Mouse (Mus musculus): ENCODE results near the gene Rbbp4. TPM values are rescaled to one million over a fixed set of nuclear protein-coding genes. Genes with fewer than 3 reads are reported as not detected.

The Rbbp4 gene
- polyA plus RNA-seq, 1 experiment from 2014 or later, result 465 TPM

DNA sequence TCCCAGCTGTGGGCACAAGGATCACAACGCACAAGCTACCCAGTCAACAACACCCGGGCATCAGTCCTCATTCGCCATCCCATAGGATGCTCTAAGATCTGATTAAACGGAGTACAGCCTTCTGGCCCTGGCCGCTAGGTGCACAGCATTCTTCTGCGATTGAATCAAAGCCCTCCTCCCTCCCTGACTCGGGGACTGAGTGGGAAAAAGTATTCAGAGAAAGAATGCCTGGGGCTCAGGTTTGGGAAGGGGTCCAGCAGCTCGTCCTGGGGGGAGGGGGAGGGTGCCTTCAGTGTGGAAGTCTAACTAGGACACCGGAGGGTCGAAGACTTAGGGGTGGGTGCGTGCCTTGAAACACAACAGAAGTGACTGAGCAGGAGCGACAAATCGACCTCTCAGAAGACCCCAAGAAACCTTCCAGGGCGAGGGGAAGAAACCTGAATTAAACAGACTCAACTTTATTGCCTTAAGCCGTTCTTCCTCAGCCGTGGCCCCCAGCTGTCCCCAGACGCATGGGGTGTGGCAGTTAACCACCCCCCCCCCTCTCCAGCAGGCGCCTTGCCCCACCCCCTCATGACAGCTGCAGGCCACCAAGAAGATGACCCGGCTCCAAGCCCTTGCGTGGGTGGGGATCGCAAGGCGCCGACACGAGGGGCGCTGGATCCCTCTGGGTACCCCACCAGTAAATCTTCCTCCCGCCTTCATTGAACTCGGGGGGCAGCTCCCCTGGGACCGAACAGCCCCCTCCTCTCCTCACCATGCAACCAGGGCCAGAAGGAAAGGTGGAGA lies 48.3 kb downstream of the Rbbp4 start:
- Histone ChIP-seq H3K4me3 (peak overlapping the region; percentile 48), H3K9ac (peak overlapping the region; percentile 65), H3K4me1 (peaks cover 15% of the 10 kb centered on the region), H3K36me3 (no peaks in the 10 kb centered on the region), H3K27me3 (peaks cover 16% of the 10 kb centered on the region), H3K4me2 (replicated peaks) (peak overlapping the region; percentile 95), H3K9me3 (replicated peaks) (no peaks in the 10 kb centered on the region), H3K27ac (no peak overlapping the region)
- ATAC-seq (ENCODE audit: low FRiP score), result peak; percentile 50; the same call in 1 of the 2 replicates
- 2% methylated on average over 28 of the region's 28 CpGs for WGBS

DNA sequence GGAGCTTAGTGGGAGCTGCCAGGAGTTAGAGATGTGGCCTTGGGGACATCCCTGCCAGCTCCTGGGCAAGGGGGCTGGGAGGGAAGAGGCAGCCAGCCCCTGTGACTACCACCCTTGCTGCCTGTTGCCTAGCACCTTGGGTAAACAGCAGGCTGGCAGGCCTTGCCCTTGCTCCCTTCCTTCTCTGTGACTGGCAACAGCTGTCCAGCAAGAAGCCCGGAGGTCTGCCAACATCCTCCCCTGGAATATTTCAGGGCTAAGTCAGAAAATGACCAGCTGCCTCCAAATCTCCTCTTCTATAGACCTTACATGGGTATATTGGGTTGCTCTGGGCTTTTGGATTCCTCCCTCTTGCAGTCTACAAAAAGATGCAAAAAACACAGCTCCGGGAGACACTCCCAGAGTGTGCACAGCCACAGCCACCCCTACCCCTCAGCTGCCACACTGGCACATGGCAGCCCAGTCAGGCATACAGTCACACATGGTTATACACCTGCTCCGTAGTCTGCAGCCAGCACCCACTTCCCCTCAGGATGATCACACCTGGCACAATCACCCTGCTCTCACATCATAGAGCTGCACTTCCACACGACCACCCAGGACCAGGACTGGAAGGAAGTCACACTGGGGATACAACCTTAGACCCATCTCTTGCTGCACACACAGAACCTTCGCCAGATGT lies 49.0 kb downstream of the Rbbp4 start:
- H3K4me2 ChIP-seq (replicated peaks), result peak overlapping the region; percentile 95
- H3K27ac ChIP-seq, result no peak overlapping the region
- 0 out of 2 replicates have a peak overlapping the region, but pooled peaks have one; percentile 48 for H3K4me3 ChIP-seq
- peaks cover 15% of the 10 kb centered on the region for H3K4me1 ChIP-seq
- no peaks in the 10 kb centered on the region for H3K9me3 ChIP-seq (replicated peaks)
- WGBS, result 65% methylated on average over 5 of the region's 5 CpGs
- H3K36me3 ChIP-seq, result no peaks in the 10 kb centered on the region
- H3K27me3 ChIP-seq, result peaks cover 16% of the 10 kb centered on the region
- peak; percentile 54; the same call in 1 of the 2 replicates for ATAC-seq (ENCODE audit: low FRiP score)
- H3K9ac ChIP-seq, result no peak overlapping the region

DNA sequence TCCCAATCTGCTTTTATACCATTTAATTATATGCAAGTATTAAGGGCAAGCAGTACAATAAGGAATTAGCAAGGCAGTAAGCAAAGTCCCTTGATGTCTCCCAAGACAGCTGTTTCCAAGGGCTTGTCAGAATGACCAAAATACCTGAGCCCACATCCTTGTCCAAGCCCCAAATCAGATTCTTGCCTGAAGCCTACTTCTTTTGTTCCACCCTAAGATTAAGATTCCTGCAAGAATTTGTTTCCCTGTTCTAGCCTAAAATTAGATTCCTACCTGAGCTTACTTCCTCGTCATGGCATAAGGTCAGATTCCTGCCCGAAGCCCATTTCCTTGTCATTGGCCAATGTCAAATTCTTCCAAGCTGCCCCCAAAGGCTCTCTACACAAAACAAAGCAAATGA lies 50.5 kb downstream of the Rbbp4 start:
- Histone ChIP-seq H3K4me3 (no peak overlapping the region), H3K4me1 (peaks cover 15% of the 10 kb centered on the region), H3K4me2 (replicated peaks) (no peak overlapping the region), H3K9me3 (replicated peaks) (no peaks in the 10 kb centered on the region), H3K27me3 (peaks cover 16% of the 10 kb centered on the region), H3K9ac (no peak overlapping the region), H3K27ac (no peak overlapping the region), H3K36me3 (no peaks in the 10 kb centered on the region)
- 89% methylated on average over 2 of the region's 2 CpGs for WGBS
- ATAC-seq (ENCODE audit: low FRiP score), result no peak

DNA sequence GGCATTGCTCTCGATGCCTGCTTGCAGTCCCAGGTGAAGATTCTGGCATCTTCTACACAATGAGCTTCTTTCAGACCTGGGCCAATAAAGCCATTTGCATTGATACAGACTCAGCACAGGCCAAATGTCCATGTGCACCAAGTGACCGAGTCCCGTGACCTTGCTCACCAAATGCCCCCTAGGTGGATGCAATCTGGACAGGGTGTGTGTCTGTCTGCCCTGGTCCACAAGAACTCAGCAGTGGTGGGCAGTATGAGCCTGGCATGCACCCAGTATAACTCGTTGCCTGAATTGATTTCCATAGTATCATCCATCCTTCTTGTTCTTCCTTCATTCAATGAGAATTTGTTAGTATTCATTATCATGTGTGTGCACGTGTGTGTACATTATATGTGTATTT lies 51.9 kb downstream of the Rbbp4 start:
- Histone ChIP-seq H3K4me1 (peaks cover 15% of the 10 kb centered on the region), H3K36me3 (no peaks in the 10 kb centered on the region), H3K4me2 (replicated peaks) (no peak overlapping the region), H3K4me3 (no peak overlapping the region), H3K27ac (no peak overlapping the region), H3K27me3 (peaks cover 16% of the 10 kb centered on the region), H3K9ac (no peak overlapping the region), H3K9me3 (replicated peaks) (no peaks in the 10 kb centered on the region)
- 88% methylated on average over 5 of the region's 5 CpGs for WGBS
- no peak for ATAC-seq (ENCODE audit: low FRiP score)

DNA sequence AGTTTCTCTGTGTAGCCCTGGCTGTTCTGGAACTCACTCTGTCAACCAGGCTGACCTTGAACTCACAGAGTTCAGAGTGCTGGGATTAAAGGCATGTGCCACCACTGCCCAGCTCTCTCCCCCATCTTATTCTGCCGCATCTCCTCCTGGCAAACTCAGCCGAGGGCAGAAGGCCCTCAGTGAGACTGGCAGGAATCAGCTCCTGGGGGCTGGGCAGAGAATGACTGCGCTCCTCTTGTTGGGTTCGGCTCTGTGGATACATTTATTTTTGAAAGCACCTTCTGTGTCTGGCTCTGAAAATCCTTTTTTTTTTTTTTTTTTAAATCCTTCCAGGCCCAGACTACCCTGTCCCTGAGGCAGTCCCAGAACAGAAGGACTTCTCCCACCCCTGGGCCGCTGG lies 52.4 kb downstream of the Rbbp4 start:
- Histone ChIP-seq H3K36me3 (no peaks in the 10 kb centered on the region), H3K4me3 (no peak overlapping the region), H3K4me1 (peaks cover 15% of the 10 kb centered on the region), H3K27ac (no peak overlapping the region), H3K27me3 (peaks cover 14% of the 10 kb centered on the region), H3K9ac (no peak overlapping the region), H3K4me2 (replicated peaks) (no peak overlapping the region), H3K9me3 (replicated peaks) (no peaks in the 10 kb centered on the region)
- 82% methylated on average over 5 of the region's 5 CpGs for WGBS
- no peak for ATAC-seq (ENCODE audit: low FRiP score)

DNA sequence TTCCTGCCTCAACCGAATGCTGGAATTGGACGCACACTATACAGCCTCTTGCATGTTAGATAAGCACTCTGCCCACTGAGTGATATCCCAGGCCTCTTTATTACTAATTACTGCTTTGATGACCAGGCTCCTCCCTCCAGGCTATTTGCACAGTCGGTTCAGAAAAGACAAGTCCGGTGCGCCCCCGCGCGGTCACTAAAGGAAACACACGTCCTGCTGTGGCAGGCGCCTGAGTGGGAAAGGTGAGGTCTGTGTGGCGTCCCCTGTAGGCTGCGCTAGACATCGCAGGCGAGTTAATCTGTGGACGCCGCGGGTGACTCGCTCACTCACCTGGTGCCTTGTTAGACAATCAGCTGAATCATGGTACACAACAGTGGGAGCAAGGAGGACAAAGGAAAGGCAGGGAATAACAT lies 58.7 kb downstream of the Rbbp4 start:
- Histone ChIP-seq H3K9ac (no peak overlapping the region), H3K36me3 (no peaks in the 10 kb centered on the region), H3K27ac (no peak overlapping the region), H3K27me3 (no peaks in the 10 kb centered on the region), H3K4me3 (no peak overlapping the region), H3K4me1 (peaks cover 4% of the 10 kb centered on the region; the same call in 1 of the 2 replicates), H3K9me3 (replicated peaks) (no peaks in the 10 kb centered on the region), H3K4me2 (replicated peaks) (no peak overlapping the region)
- peak; percentile 73 for ATAC-seq (ENCODE audit: low FRiP score)
- WGBS, result 3% methylated on average over 18 of the region's 18 CpGs

DNA sequence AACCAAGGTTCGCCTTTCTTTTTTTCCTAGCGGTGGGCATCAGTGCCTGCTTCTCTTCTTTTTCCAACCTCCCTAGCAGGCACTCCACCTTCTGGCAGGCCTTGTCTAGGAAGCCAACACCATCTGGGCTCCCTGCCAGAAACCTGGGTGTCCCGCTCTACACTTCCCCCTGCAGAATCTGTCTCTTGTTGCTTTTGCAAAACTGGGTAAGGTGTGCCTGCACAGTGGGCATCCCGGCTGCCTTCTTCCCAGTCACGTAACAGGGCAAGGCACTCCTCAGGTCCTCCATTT lies 62.5 kb downstream of the Rbbp4 start:
- H3K4me1 ChIP-seq, result peaks cover 4% of the 10 kb centered on the region; the same call in 1 of the 2 replicates
- H3K27me3 ChIP-seq, result no peaks in the 10 kb centered on the region
- no peaks in the 10 kb centered on the region for H3K9me3 ChIP-seq (replicated peaks)
- H3K27ac ChIP-seq, result no peak overlapping the region
- no peak overlapping the region for H3K9ac ChIP-seq
- 50% methylated on average over 5 of the region's 5 CpGs for WGBS
- no peaks in the 10 kb centered on the region for H3K36me3 ChIP-seq
- H3K4me2 ChIP-seq (replicated peaks), result no peak overlapping the region
- H3K4me3 ChIP-seq, result no peak overlapping the region
- no peak for ATAC-seq (ENCODE audit: low FRiP score)

DNA sequence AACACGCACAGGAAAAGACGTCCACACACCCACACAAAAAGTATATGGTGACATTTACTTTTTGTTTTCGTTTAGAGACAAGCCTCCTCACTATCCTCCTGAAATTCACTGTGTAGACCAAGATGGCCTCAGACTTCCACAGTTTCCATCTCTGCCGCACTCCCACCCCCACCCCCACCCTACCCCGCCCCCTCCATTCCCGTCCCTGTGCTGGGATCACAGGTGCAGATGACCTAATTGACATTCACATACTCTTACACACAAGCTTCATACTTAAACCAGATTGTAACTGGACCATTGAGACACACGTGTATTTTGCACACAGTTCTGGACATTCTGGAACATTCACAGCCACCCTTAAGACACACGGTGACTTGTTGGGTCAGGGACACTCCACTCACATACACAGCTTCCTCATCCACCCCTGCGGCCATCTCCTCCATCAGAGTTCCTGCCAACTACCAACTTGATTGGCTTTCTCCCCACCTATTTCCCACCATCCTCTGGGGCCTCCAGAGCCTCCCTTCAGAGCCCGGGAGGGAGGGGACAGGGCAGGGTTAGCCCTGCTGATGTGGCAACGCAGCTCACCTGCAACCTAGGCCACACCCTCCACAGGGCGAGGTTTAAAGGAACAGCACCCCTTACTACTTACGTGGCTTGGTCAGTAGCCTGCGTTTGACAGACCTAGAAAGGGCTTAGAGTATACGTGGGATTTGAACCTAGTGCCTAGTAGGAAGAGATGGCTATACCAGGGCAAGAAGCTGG lies 63.0 kb downstream of the Rbbp4 start:
- no peaks in the 10 kb centered on the region for H3K27me3 ChIP-seq
- 27% methylated on average over 15 of the region's 15 CpGs for WGBS
- H3K4me2 ChIP-seq (replicated peaks), result no peak overlapping the region
- H3K9me3 ChIP-seq (replicated peaks), result no peaks in the 10 kb centered on the region
- H3K27ac ChIP-seq, result no peak overlapping the region
- no peak overlapping the region for H3K9ac ChIP-seq
- H3K4me3 ChIP-seq, result no peak overlapping the region
- no peak for ATAC-seq (ENCODE audit: low FRiP score)
- H3K36me3 ChIP-seq, result no peaks in the 10 kb centered on the region
- peaks cover 4% of the 10 kb centered on the region; the same call in 1 of the 2 replicates for H3K4me1 ChIP-seq

DNA sequence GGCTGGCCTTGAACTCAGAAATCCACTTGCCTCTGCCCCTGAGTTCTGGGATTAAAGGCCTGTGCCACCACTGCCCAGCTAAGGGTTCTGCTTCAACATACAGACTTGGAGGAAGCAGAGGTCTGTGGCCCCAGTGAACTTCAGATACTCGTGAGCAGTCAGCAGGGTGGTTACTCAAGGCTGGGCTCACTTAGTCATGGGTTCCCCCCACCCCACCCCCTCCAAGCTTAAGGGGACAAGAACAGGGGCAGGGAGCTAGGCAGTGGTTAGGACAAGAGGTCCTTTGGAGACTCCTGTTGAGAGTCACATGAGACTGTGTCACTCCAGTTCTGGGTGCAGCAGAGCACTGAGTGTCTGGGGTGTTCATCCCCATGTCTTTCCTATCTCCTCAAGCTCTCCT lies 66.5 kb downstream of the Rbbp4 start:
- Histone ChIP-seq H3K36me3 (no peaks in the 10 kb centered on the region), H3K4me1 (peaks cover 5% of the 10 kb centered on the region), H3K9me3 (replicated peaks) (no peaks in the 10 kb centered on the region), H3K27ac (no peak overlapping the region), H3K4me3 (no peak overlapping the region), H3K4me2 (replicated peaks) (no peak overlapping the region), H3K27me3 (no peaks in the 10 kb centered on the region), H3K9ac (no peak overlapping the region)
- ATAC-seq (ENCODE audit: low FRiP score), result no peak
- WGBS, result 35% methylated on average over 1 of the region's 1 CpGs

DNA sequence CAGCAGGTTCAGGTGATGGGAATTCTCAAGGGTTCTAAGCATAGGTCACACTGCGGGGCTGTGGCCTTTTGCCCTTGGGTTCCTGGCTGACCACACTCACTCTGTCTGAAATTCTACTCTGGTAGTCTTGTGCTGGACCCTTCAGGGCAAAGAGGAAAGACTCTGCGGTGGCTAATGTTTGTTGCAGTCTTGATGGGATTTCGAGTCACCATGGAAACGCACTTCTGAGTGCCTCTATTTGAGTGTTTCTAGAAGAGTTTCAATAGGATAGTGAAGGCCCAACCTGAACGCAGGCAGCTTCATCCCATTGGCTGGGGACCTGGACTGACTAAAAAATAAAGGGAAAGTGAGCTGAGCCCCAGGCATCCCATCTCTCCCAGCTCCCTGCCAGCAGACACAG lies 68.3 kb downstream of the Rbbp4 start:
- no peaks in the 10 kb centered on the region for H3K36me3 ChIP-seq
- WGBS, result 67% methylated on average over 5 of the region's 5 CpGs
- H3K9me3 ChIP-seq (replicated peaks), result no peaks in the 10 kb centered on the region
- no peak overlapping the region for H3K4me3 ChIP-seq
- no peaks in the 10 kb centered on the region for H3K27me3 ChIP-seq
- no peak overlapping the region for H3K9ac ChIP-seq
- H3K27ac ChIP-seq, result no peak overlapping the region
- H3K4me2 ChIP-seq (replicated peaks), result no peak overlapping the region
- no peak for ATAC-seq (ENCODE audit: low FRiP score)
- peaks cover 10% of the 10 kb centered on the region for H3K4me1 ChIP-seq

DNA sequence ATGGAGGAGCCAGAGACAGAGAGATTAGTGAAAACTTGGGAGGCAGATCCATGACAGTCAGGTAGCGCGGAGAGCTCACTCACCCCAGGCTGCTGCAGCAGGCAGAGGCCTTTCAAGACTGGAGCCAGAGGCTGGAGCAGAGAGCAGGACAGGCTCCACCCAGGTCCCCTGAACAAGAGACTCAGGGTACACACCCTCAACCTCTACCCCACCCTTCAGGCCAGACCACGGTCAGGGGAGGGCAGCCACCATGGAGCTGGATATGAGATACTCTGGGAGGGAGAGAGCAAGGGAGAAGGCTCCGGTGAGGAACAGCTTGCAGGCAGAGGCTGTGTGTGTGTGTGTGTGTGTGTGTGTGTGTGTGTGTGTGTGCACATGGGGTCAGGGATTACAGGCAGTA lies 69.0 kb downstream of the Rbbp4 start:
- Histone ChIP-seq H3K36me3 (no peaks in the 10 kb centered on the region), H3K27me3 (no peaks in the 10 kb centered on the region), H3K27ac (no peak overlapping the region), H3K4me2 (replicated peaks) (no peak overlapping the region), H3K9ac (no peak overlapping the region), H3K4me1 (peaks cover 11% of the 10 kb centered on the region), H3K4me3 (no peak overlapping the region), H3K9me3 (replicated peaks) (no peaks in the 10 kb centered on the region)
- no peak for ATAC-seq (ENCODE audit: low FRiP score)
- WGBS, result 90% methylated on average over 4 of the region's 4 CpGs

DNA sequence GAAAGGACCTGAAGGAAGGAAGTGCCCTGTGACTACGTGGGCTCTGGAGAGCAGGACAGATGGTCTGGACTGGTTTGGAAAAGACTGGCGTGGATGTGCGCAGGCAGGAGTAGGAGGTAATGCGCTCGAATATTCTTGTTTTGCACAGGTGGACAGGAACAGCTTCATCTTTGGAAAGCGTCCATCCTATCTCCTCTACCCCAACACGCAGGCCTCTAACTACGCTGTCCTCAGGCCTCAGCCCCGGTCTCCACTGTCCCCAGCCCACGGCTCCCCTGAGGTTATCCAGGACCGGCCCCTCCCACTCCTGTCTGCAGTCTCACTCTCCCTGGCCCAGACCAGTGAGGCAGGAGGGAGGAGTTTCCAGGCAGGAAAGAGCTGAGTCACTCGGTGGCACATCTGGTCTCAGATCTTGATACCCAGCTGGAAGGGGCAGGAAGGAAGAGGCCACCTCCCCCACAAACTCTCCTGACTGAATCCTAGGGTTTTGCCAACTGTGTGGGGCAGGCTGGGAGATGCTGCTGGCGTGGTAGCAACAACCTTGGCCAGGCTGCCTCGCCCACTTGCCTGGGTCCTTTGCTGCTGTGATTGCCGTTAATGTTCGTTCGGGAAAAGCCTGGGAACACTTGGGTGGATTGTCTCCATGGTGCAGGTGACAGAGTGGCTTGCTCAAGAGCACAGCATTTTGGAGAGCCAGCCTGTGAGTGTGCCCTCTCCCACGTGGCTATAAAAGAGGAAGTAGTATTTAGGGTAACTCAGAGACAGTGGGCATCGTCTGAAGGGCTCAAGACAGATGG lies 71.7 kb downstream of the Rbbp4 start:
- Histone ChIP-seq H3K27ac (peak overlapping the region; percentile 35; the same call in 1 of the 2 replicates), H3K36me3 (no peaks in the 10 kb centered on the region), H3K9me3 (replicated peaks) (no peaks in the 10 kb centered on the region), H3K4me1 (peaks cover 25% of the 10 kb centered on the region), H3K9ac (no peak overlapping the region), H3K27me3 (no peaks in the 10 kb centered on the region), H3K4me3 (no peak overlapping the region), H3K4me2 (replicated peaks) (peak overlapping the region; percentile 7)
- 35% methylated on average over 19 of the region's 19 CpGs for WGBS
- ATAC-seq (ENCODE audit: low FRiP score), result no peak

Measured in hindbrain, embryonic 12.5 days (tissue).